Mouse (Mus musculus) kidney, postnatal 10 days (tissue): ENCODE results near the gene Dnah12.
A peak's percentile ranks its signal among the peaks of the same experiment; 100 is the strongest.
"Not testable (repeated sequence)": the region's sequence is repeated elsewhere in the genome, so short reads cannot be mapped to it uniquely, and the experiment has no call there.

Source experiments
- DNase-seq: peaks from one replicate; pipeline ENCODE4 v3.0.0; 2021; ENCODE audit warnings: mixed read lengths

The Dnah12 gene

DNA sequence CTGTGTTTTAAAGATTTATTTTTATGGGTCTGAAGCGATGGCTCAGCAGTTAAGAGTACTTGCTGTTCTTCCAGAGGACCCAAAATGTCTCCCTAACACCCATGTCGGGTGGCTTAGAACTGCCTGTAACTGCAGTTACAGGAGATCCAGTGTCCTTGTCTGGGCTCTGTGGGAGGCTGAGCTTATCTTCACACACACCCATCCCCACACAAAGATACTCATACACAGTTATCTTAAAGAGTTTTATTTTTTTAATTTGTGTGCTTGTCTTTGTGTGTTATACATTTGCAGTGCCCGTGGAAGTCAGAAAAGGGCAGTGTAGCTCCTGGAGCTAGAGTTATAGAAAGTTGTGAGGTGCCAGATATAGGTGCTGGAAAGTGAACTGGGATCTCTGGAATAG lies 197.7 kb downstream of the Dnah12 start:
- no peak for DNase-seq

- no peak for DNase-seq
Observed at GRCm38 (mm10) chr14:26894392-26894791, 201.3 kb downstream of the Dnah12 start, which contains the start of gene Asb14. Gene Asb14 (plus strand): TSS chr14:26894557.

DNA sequence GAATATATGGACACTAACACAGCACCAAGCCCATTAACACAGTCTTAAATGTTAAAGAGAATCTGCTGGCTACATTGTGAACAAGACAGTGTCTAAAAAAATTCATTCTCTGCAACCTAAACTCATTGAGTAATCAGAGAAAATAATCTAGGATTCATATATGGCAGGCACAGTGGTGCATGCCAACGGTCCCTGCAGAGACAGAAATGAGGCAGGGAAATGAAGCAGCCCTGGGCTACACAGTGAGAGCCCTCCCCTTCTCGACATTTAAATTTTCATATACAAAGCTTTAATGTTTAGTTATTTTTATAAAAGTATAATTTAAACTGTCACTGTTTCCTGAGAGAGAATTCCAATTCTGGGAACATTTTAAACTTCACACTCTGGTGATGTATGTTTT lies 206.4 kb downstream of the Dnah12 start:
- DNase-seq, result no peak

DNA sequence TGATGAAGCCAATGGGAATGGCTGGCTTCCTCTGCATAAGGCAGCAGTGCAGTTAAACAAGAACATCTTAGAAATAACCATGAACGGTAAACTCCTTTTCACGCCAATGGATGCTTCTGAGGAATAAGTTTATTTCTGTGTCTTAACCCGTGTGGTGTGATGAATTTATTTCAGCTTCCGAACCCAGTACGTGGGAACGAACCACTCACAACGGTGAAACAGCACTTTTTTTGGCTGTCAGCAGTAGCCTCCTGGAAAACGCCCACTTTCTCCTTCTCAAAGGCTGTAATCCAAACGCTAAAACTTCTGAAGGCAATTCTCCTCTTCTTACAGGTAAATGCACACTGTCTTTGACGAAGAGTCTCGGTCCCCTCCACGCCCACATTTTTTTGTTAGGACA lies 207.8 kb downstream of the Dnah12 start:
- no peak for DNase-seq

DNA sequence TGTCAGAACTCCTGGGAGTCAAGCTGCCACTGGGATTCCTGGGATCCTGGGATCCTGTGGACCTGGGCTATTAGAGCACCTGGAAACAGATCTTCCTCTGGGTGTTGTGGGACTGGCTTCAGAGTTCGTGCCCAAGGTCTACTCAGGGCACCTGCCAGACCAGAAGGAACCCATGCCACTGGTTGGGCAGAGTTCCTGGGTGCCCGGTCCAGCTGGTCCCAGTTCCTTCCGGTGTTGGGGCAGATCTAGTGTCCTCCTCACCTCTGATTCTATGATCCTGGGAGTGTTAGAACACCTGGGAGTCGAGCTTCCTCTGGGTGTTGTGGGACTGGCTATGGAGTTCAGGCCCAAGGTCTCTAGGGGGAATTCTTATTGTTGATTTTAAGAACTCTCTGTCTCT lies 214.3 kb downstream of the Dnah12 start:
- DNase-seq, result no peak

GRCm38 (mm10) chr14:26910461-26910860 lies 217.4 kb downstream of the Dnah12 start:
- not testable (repeated sequence) for DNase-seq

DNA sequence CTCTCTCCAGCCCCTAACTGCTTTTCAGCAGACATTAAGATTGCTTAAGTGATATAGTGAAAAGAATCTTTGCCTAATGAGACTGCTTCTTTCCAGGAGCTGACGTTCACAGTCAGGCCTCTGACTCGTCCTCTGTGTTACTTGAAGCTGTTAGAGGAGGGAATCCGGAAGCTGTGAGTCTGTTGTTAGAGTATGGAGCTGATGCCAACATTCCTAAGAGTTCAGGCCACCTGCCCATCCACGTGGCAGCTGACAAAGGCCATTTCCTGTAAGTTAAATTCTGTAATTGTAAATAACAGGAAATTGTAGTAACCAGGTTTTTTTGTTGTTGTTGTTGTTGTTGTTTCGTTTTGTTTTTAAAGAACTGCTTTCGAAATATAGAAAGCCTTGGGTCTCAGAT lies 218.1 kb downstream of the Dnah12 start:
- DNase-seq, result peak; percentile 57

DNA sequence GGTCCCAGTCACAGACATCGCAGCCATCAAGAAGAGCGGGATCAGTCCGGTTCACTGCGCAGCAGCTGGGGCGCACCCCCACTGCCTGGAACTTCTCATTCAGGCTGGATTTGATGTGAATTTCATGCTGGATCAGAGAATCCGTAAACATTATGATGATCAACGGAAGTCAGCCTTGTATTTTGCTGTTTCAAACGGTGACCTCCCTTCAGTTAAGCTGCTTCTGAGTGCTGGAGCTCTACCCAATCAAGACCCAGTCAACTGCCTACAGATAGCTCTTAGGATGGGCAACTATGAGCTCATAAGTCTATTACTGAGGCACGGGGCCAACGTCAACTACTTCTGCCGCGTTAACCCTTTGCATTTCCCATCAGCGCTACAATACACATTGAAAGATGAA lies 218.8 kb downstream of the Dnah12 start:
- no peak for DNase-seq

DNA sequence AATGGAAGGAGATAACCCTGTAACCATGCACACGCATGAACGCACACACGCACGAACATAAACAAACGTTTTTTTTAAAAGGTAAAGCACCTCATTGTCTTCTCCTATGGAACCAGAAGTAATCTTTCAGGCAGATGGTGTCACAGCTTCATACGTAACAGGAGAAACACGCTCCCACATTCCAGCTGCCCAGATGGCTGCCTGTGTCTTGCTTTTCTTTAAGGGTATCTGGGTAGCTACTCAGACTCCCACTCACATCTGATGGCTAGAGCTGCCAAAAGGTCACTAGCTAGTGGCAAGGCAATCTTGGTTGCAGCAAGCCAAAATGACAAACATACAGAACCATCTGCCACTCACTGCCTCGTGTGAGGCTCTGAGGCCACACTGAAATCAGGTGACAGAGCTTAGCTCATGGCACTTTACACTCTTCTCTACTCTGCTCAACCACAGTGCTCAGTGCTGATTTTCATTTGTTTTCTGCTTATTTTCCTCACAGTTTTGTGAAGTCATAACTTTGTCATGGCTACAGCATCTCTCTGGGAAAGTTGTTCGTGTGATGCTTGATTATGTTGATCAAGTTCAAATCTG lies 220.7 kb downstream of the Dnah12 start:
- DNase-seq, result no peak

DNA sequence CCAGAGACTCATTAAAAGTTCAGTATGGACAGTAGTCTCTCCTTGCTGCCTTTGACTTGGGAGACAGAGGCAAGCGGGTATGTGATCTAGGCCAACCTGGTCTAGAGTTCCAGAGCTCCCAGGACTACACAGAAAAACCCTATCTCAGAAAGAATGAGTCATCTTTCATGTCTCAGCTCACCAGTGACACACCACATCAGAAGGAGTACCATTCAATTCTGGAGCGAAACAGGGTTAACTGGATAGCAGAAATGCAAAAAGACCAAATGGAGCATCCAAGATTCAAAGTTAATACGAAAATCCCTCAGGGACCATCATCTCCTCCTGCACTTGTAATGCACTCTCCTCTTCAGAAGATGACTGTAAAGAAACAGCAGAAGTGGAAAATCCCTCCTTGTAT lies 226.2 kb downstream of the Dnah12 start:
- DNase-seq, result no peak

GRCm38 (mm10) chr14:26923702-26924421 lies 230.8 kb downstream of the Dnah12 start:
- no peak for DNase-seq

GRCm38 (mm10) chr14:26934891-26935290 lies 241.8 kb downstream of the Dnah12 start:
- DNase-seq, result peak; percentile 29

DNA sequence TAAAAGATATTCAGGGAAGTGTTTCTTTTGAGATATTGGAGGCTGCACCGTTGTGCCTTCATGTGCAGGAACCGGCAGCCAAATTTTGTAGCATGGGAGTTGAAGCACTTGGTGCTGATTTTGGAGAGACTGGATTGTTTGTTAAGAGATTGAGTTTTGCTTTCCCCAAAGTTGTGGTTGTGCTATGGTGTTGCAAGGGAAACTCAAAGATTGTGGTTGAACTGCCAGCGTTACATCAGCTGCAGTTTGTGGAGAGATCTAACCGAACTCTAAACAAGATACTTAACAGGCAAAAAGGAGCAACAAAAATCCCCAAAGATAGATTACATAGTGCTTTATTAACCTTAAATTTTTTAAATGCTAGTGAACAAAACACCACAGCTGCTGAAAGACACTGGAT lies 242.5 kb downstream of the Dnah12 start:
- DNase-seq, result no peak
